Mouse (Mus musculus) kidney, postnatal 0 days (tissue): ENCODE measurements around the gene Slc17a7. TPM values are rescaled to one million over a fixed set of nuclear protein-coding genes. Genes with fewer than 3 reads are reported as not detected.

Source experiments
- ATAC-seq: fragments of 200-750 bp; cut with Nextera tagmentation; replicated peaks from 2 replicates; pipeline ENCODE4 v1.8.0; 2017; ENCODE audit warnings: low read depth, moderate number of reproducible peaks, moderate TSS enrichment, moderate library complexity; ENCODE audit not compliant: low FRiP score
- DNase-seq: peaks from one replicate; pipeline ENCODE4 v3.0.0-alpha.2; 2016; ENCODE audit warnings: low spot score
- H3K27ac ChIP-seq: fragments of 300-500 bp; sonication (generic); 2 replicates; pipeline ENCODE4 v1.5.1; 2014; ENCODE audit warnings: mild to moderate bottlenecking
- H3K27me3 ChIP-seq: fragments of 300-500 bp; sonication (generic); 2 replicates; pipeline ENCODE4 v1.6.1; 2014; ENCODE audit warnings: low read length, mixed read lengths; ENCODE audit not compliant: insufficient read depth
- H3K36me3 ChIP-seq: fragments of 300-500 bp; sonication (generic); 2 replicates; pipeline ENCODE4 v1.6.1; 2014; ENCODE audit warnings: low read length, mixed read lengths; ENCODE audit not compliant: insufficient read depth
- H3K4me1 ChIP-seq: fragments of 300-500 bp; sonication (generic); replicated peaks from 2 replicates; pipeline ENCODE4 v1.6.1; 2014; ENCODE audit warnings: antibody characterized with exemption, low read length, mixed read lengths; ENCODE audit not compliant: insufficient read depth
- H3K4me2 ChIP-seq: fragments of 300-500 bp; sonication (generic); 2 replicates; pipeline ENCODE4 v1.6.1; 2014; ENCODE audit warnings: mild to moderate bottlenecking, low read length, moderate library complexity, mixed read lengths
- H3K4me3 ChIP-seq: fragments of 300-500 bp; sonication (generic); replicated peaks from 2 replicates; pipeline ENCODE4 v1.5.1; 2014; ENCODE audit warnings: low read depth, low read length
- H3K9ac ChIP-seq: fragments of 300-500 bp; sonication (generic); 2 replicates; pipeline ENCODE4 v1.6.1; 2014; ENCODE audit warnings: low read depth, low read length
- H3K9me3 ChIP-seq: fragments of 300-500 bp; sonication (generic); replicated peaks from 2 replicates; pipeline ENCODE4 v1.6.1; 2016; ENCODE audit warnings: low read length, inconsistent platforms, mixed read lengths
- CTCF ChIP-seq: IDR thresholded peaks from 2 replicates; pipeline ENCODE4 v1.5.1; 2016; ENCODE audit warnings: antibody characterized with exemption, low read depth, mild to moderate bottlenecking, moderate library complexity
- WGBS: fragments of 180-500 bp; shearing (Covaris S2); extraction: QIAGEN DNeasy Blood & Tissue Kit; methylation state at CpG from one replicate; pipeline ENCODE4 v1.1.7; 2014; 5-methylcytosine and 5-hydroxymethylcytosine counted together
- polyA plus RNA-seq: library from polyadenylated mRNA; unstranded; fragments of >200 nt; fragmentation: Nextera tagmentation; extraction: Ambion mirVana; gene quantifications from 2 replicates; pipeline ENCODE4 v1.2.1, GENCODE M21; 2015

Gene Slc17a7
- polyA plus RNA-seq, 1 experiment from 2014 or later: 0.17 TPM

DNA sequence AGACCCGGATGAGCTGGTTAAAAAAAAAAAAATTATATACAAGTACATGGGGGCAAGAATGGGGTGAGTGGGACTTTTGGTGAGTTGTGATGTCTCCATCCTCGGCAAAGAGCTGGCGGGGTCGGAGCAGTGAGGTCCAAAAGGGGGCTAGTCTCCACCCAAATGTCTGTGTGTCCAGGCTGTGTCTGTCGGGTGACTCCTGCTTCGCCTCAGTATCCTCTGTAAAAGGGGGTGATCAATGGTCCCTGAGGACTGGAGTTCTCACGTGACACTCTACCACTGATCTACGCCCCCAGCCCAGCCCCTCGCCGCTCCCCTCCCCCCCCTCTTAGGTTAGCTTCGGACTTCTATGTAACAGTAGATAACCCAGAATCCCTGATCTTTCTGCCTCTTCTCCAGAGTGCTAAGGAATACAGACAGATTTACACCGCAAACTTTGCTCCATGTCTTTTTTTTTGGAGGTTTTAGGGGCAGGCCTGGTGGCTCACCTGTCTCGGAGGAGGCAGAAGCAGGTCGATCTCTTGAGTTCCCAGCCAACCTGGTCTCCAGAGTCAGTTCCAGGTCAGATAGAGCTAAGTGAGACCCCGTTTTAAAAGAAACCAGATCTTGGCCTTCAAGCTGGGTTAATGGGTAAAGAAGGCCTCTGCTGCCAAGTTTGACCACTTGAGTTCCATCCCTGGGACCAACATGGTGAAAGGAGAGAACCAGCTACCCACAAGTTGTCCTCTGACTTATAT is 33.8 kb upstream of the Slc17a7 start:
- no peaks in the 10 kb centered on the region for H3K27me3 ChIP-seq
- WGBS: 58% methylated on average over 15 of the region's 15 CpGs
- H3K36me3 ChIP-seq: peaks cover 19% of the 10 kb centered on the region
- no peak for TF ChIP-seq CTCF
- peak overlapping the region; percentile 90 for H3K27ac ChIP-seq
- ATAC-seq (no peak), DNase-seq (no peak)
- H3K9me3 ChIP-seq: no peaks in the 10 kb centered on the region
- H3K4me1 ChIP-seq: peaks cover 32% of the 10 kb centered on the region
- peak overlapping the region; percentile 60; the same call in 1 of the 2 replicates for H3K9ac ChIP-seq
- H3K4me2 ChIP-seq: peak overlapping the region; percentile 64
- H3K4me3 ChIP-seq: no peak overlapping the region; the same call in 1 of the 2 replicates

- WGBS: 81% methylated on average over 11 of the region's 11 CpGs
- TF ChIP-seq CTCF: no peak
- H3K4me3 ChIP-seq: no peak overlapping the region
- no peaks in the 10 kb centered on the region for H3K27me3 ChIP-seq
- DNase-seq (no peak), ATAC-seq (no peak)
- peaks cover 25% of the 10 kb centered on the region for H3K4me1 ChIP-seq
- no peak overlapping the region for H3K27ac ChIP-seq
- no peaks in the 10 kb centered on the region for H3K9me3 ChIP-seq
- H3K36me3 ChIP-seq: peaks cover under 1% of the 10 kb centered on the region; the same call in 1 of the 2 replicates
- no peak overlapping the region for H3K4me2 ChIP-seq
- H3K9ac ChIP-seq: no peak overlapping the region
Observed at GRCm38 (mm10) chr7:45131850-45132249, 31.9 kb upstream of the Slc17a7 start.

DNA sequence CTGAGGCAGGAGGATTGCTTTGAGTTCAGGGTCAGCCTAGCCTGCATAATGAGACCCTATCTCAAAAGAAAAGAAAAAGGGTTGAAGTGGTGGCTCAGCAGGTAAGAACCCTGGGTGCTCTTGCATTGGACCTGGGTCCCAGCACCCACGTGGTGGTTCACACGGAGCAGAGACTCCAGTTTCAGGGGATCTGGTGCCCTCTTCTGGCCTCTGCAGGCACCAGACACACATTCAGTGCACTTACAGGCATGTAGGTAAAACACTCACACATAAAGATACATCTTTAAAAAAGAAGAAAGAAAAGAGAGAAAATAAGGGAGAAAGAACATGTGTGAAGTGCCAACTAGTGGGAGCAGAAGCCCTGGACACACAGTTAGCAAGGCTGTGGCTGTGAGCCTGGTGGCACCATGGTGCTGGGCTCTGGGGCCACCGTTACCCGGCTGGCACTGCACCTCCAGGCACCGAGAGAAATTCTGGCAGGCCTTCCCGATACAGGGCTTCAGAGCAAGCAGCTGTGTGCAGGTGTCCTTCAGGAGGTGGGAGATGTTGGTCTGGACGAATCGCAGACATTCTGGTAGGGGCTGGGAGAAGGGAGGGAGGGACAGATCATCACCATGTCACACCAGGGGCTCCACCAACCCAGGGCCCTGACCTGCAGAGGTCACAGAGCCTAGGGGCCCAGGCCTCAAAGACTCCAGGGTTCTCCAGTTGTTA is 30.1 kb upstream of the Slc17a7 start:
- no peak for ATAC-seq
- 80% methylated on average over 8 of the region's 8 CpGs for WGBS
- H3K36me3 ChIP-seq: no peaks in the 10 kb centered on the region
- H3K9me3 ChIP-seq: no peaks in the 10 kb centered on the region
- peak; percentile 38 for TF ChIP-seq CTCF
- H3K9ac ChIP-seq: no peak overlapping the region
- DNase-seq: no peak
- no peak overlapping the region for H3K4me3 ChIP-seq
- H3K27me3 ChIP-seq: no peaks in the 10 kb centered on the region
- H3K4me2 ChIP-seq: no peak overlapping the region
- no peak overlapping the region for H3K27ac ChIP-seq
- peaks cover 17% of the 10 kb centered on the region; the same call in 1 of the 2 replicates for H3K4me1 ChIP-seq

- ATAC-seq (peak; percentile 27), DNase-seq (peak; percentile 71)
- no peaks in the 10 kb centered on the region for H3K27me3 ChIP-seq
- WGBS: 15% methylated on average over 12 of the region's 12 CpGs
- no peak for TF ChIP-seq CTCF
- H3K9me3 ChIP-seq: no peaks in the 10 kb centered on the region
- H3K36me3 ChIP-seq: no peaks in the 10 kb centered on the region
- H3K9ac ChIP-seq: no peak overlapping the region
- no peak overlapping the region for H3K4me3 ChIP-seq
- H3K27ac ChIP-seq: no peak overlapping the region
- H3K4me2 ChIP-seq: no peak overlapping the region
- peaks cover 11% of the 10 kb centered on the region; the same call in 1 of the 2 replicates for H3K4me1 ChIP-seq
Observed at GRCm38 (mm10) chr7:45134544-45135026, 29.2 kb upstream of the Slc17a7 start.

DNA sequence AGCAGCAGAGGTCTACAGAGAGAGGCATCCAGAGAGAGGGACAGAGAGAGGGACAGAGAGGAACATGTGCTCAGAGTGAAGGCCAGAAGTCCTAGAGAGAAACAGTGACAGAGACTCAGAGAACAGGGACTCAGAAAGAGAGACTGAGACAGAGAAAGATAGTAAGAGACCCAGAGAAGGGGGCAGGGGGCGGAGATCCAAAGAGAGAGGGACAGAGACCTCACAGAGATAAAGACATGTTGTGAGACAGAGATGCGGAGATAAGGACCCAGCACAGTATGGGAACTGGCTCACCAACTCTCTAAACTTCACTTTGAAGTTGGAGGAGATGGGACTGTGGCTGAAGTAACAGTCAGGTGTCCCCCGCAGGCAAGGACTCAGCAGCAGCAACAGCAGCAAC is 28.4 kb upstream of the Slc17a7 start:
- Histone ChIP-seq H3K4me3 (peak overlapping the region; percentile 67; the same call in 1 of the 2 replicates), H3K27ac (no peak overlapping the region)
- WGBS: 85% methylated on average over 3 of the region's 3 CpGs

GRCm38 (mm10) chr7:45135993-45136567 is 27.7 kb upstream of the Slc17a7 start, which contains the start of the genes Gm45713 and Flt3l:
Gm45713 (minus strand) TSS chr7:45136231.
Flt3l (minus strand) TSS chr7:45136432.
- peak; percentile 99 for TF ChIP-seq CTCF
- peaks cover 9% of the 10 kb centered on the region; the same call in 1 of the 2 replicates for H3K4me1 ChIP-seq
- DNase-seq (peak; percentile 93), ATAC-seq (peak; percentile 73)
- peak within 1 kb of the TSS; percentile 67 for H3K4me3 ChIP-seq
- no peak within 1 kb of the TSS; the same call in 1 of the 2 replicates for H3K27ac ChIP-seq
- H3K9me3 ChIP-seq: no peaks in the 10 kb centered on the region
- WGBS: 1% methylated on average over 29 of the region's 29 CpGs
- peak within 1 kb of the TSS; percentile 66 for H3K9ac ChIP-seq
- no peaks in the 10 kb centered on the region for H3K36me3 ChIP-seq
- H3K4me2 ChIP-seq: peak within 1 kb of the TSS; percentile 91
- H3K27me3 ChIP-seq: no peaks in the 10 kb centered on the region

More for the DNA sequence above, 28.4 kb upstream of the Slc17a7 start:
- Histone ChIP-seq H3K9ac (no peak overlapping the region), H3K4me1 (peaks cover 9% of the 10 kb centered on the region; the same call in 1 of the 2 replicates), H3K27me3 (no peaks in the 10 kb centered on the region), H3K4me2 (peak overlapping the region; percentile 91), H3K9me3 (no peaks in the 10 kb centered on the region), H3K36me3 (no peaks in the 10 kb centered on the region)
- no peak for TF ChIP-seq CTCF
- ATAC-seq (no peak), DNase-seq (no peak)
